Mouse (Mus musculus): Measurements from ENCODE around the gene S1pr4.

S1pr4 gene

GRCm38 (mm10) chr10:81464405-81465264, 35.3 kb downstream of the S1pr4 start:
- no peak for ATAC-seq (ENCODE audit: low TSS enrichment)

GRCm38 (mm10) chr10:81463531-81463930, 36.4 kb downstream of the S1pr4 start:
- ATAC-seq (ENCODE audit: low TSS enrichment) = no peak

- ATAC-seq (ENCODE audit: low TSS enrichment) = no peak
These were observed 37.0 kb downstream of the S1pr4 start for GRCm38 (mm10) chr10:81462917-81463316.

- no peak for ATAC-seq (ENCODE audit: low TSS enrichment)
These were observed 37.5 kb downstream of the S1pr4 start for GRCm38 (mm10) chr10:81462415-81462804.

GRCm38 (mm10) chr10:81461673-81462414, 38.1 kb downstream of the S1pr4 start:
- no peak for ATAC-seq (ENCODE audit: low TSS enrichment)

GRCm38 (mm10) chr10:81460951-81461350, 39.0 kb downstream of the S1pr4 start:
- ATAC-seq (ENCODE audit: low TSS enrichment) = no peak

- no peak for ATAC-seq (ENCODE audit: low TSS enrichment)
These were observed 39.5 kb downstream of the S1pr4 start for GRCm38 (mm10) chr10:81460471-81460870.

GRCm38 (mm10) chr10:81459399-81459798, 40.5 kb downstream of the S1pr4 start:
- ATAC-seq (ENCODE audit: low TSS enrichment) = no peak

- no peak for ATAC-seq (ENCODE audit: low TSS enrichment)
These were observed 41.7 kb downstream of the S1pr4 start for GRCm38 (mm10) chr10:81458267-81458666.

- no peak for ATAC-seq (ENCODE audit: low TSS enrichment)
These were observed 42.3 kb downstream of the S1pr4 start for GRCm38 (mm10) chr10:81457624-81458023.

- ATAC-seq (ENCODE audit: low TSS enrichment) = no peak
These were observed 42.9 kb downstream of the S1pr4 start for GRCm38 (mm10) chr10:81456983-81457563.

- no peak for ATAC-seq (ENCODE audit: low TSS enrichment)
These were observed 44.6 kb downstream of the S1pr4 start, which contains the start of gene Nfic for GRCm38 (mm10) chr10:81455181-81455895. Gene Nfic, minus strand, starts transcription at chr10:81455635.

GRCm38 (mm10) chr10:81454106-81454505, 45.8 kb downstream of the S1pr4 start:
- no peak for ATAC-seq (ENCODE audit: low TSS enrichment)

- ATAC-seq (ENCODE audit: low TSS enrichment) = no peak
These were observed 47.0 kb downstream of the S1pr4 start for GRCm38 (mm10) chr10:81452947-81453288.

- no peak for ATAC-seq (ENCODE audit: low TSS enrichment)
These were observed 47.5 kb downstream of the S1pr4 start for GRCm38 (mm10) chr10:81452237-81452946.

GRCm38 (mm10) chr10:81451365-81451745, 48.6 kb downstream of the S1pr4 start:
- ATAC-seq (ENCODE audit: low TSS enrichment) = no peak

GRCm38 (mm10) chr10:81450641-81451364, 49.1 kb downstream of the S1pr4 start:
- no peak for ATAC-seq (ENCODE audit: low TSS enrichment)

GRCm38 (mm10) chr10:81450140-81450539, 49.8 kb downstream of the S1pr4 start:
- ATAC-seq (ENCODE audit: low TSS enrichment) = peak; percentile 76

Data from frontal cortex, adult (tissue).